Mouse (Mus musculus) testis, adult 2 months (tissue): ENCODE results near the gene Maml1.

ENCODE experiments used
- CTCF ChIP-seq: fragments of 200-500 bp; IDR thresholded peaks from 2 replicates; pipeline ENCODE4 v1.5.1; 2012; ENCODE audit warnings: low read depth, mild to moderate bottlenecking, inconsistent platforms, low read length, moderate library complexity; ENCODE audit not compliant: control insufficient read depth, insufficient read depth, insufficient replicate concordance
- POLR2A ChIP-seq: fragments of 200-500 bp; IDR thresholded peaks from 2 replicates; pipeline ENCODE4 v1.6.1; 2012; ENCODE audit warnings: low read depth, mild to moderate bottlenecking, inconsistent platforms, low read length, moderate library complexity; ENCODE audit not compliant: control insufficient read depth

- TF ChIP-seq POLR2A (no peak), CTCF (no peak)
Measured at GRCm38 (mm10) chr11:50222559-50223276, 69.4 kb downstream of the Maml1 start.
